In the genomic region with DNA sequence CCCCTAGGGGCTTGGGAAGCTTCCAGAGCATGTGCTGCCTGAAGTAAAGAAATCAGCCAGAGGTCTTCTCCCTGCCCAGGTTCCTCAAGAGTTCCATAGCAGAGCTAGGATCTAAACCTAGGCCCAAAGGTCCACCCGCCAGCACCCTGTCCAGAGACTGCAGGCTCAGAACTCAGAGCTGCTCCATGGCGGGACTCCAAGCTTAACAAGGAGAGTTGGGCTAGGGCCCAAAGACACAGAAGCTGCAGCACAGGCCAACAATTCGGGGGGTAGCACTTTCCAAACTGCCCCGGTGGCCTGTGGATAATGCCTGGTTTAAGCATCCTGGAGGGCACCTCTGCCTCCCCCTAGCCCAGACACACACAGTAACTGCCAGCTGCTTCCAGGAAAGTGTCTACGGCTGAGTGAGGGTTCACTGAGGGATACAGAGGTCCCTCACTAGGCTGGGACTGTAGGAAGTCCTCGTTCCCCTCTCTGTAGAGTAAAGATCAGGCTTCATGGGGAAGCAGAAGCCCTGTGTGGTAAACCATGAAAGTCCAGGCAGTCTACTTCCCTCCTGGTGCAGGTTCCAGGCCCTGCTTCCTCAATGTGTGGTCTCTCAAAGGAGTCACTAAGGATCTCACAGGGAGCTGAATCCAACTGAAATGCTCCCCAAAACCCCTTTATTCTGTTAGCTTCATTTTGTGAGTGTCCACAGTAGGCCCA, we compare ENCODE assay signal across 7 mouse cellular contexts. TPM values are rescaled to one million over a fixed set of nuclear protein-coding genes. Genes with fewer than 3 reads are reported as not detected.
DNase-seq lines count a peak whose midpoint lies in the region; ATAC-seq and TF ChIP-seq lines count a peak whose summit lies in the region.

No protein-coding gene starts in this region.

- no peak for TF ChIP-seq POLR2A in brain, embryonic 14.5 days (IDR thresholded peaks at IDR 0.05; ENCODE audit: borderline replicate concordance, extremely low read depth, insufficient read depth, insufficient read length, poor library complexity, severe bottlenecking)

- no peak for TF ChIP-seq CTCF in kidney, postnatal 0 days (IDR thresholded peaks at IDR 0.05; ENCODE audit: low read depth)
- no peak for TF ChIP-seq CTCF in brain, embryonic 14.5 days (IDR thresholded peaks at IDR 0.05; ENCODE audit: borderline replicate concordance, extremely low read depth, insufficient read depth, insufficient read length)

- no peak for ATAC-seq in kidney, postnatal 0 days (replicated peaks; ENCODE audit: low FRiP score, low read depth)
- ATAC-seq in kidney, embryonic 14.5 days (ENCODE audit: low FRiP score, low TSS enrichment): no peak
- no peak for ATAC-seq in heart, embryonic 16.5 days (replicated peaks; ENCODE audit: extremely low read depth, insufficient read depth, low FRiP score)
- no peak for ATAC-seq in inflammation-experienced regulatory T-cells, adult 6 months

- H3K27me3 ChIP-seq in kidney, postnatal 0 days (ENCODE audit: insufficient read depth, low read length): no peaks in the 10 kb centered on the region
- H3K27me3 ChIP-seq in kidney, embryonic 14.5 days (ENCODE audit: control insufficient read depth, insufficient read depth, low read length): 0 out of 2 replicates have a peak, but pooled peaks cover 7% of the 10 kb centered on the region
- H3K27me3 ChIP-seq in heart, embryonic 16.5 days (ENCODE audit: control insufficient read depth, insufficient read depth, low read length): no peaks in the 10 kb centered on the region

- no peaks in the 10 kb centered on the region for H3K9me3 ChIP-seq in kidney, postnatal 0 days (replicated peaks; ENCODE audit: low read length)
- H3K9me3 ChIP-seq in kidney, embryonic 14.5 days (ENCODE audit: control insufficient read depth, low read length): no peaks in the 10 kb centered on the region
- H3K9me3 ChIP-seq in heart, embryonic 16.5 days (replicated peaks; ENCODE audit: control insufficient read depth, low read length): no peaks in the 10 kb centered on the region

- no peak for DNase-seq in kidney, postnatal 0 days (ENCODE audit: low spot score)
- DNase-seq in brain, embryonic 14.5 days (ENCODE audit: low read depth): peak; percentile 56
- DNase-seq in lung, postnatal 10 days: peak; percentile 67
- DNase-seq in B cell, adult 2 months: no peak

- H3K4me3 ChIP-seq in kidney, postnatal 0 days (replicated peaks; ENCODE audit: low read depth, low read length): no peak overlapping the region
- no peak overlapping the region for H3K4me3 ChIP-seq in kidney, embryonic 14.5 days (ENCODE audit: low read length)
- no peak overlapping the region for H3K4me3 ChIP-seq in heart, embryonic 16.5 days (ENCODE audit: low read length)

- H3K4me2 ChIP-seq in kidney, postnatal 0 days (ENCODE audit: low read length): no peak overlapping the region
- H3K4me2 ChIP-seq in kidney, embryonic 14.5 days (replicated peaks; ENCODE audit: low read depth, low read length): no peak overlapping the region
- 0 out of 2 replicates have a peak overlapping the region, but pooled peaks have one; percentile 2 for H3K4me2 ChIP-seq in heart, embryonic 16.5 days (ENCODE audit: low read depth, low read length)

- 58% methylated on average over 6 of the region's 6 CpGs for WGBS in kidney, postnatal 0 days
- 72% methylated on average over 6 of the region's 6 CpGs for WGBS in kidney, embryonic 14.5 days
- 58% methylated on average over 6 of the region's 6 CpGs for WGBS in heart, embryonic 16.5 days

- peaks cover 40% of the 10 kb centered on the region for H3K4me1 ChIP-seq in kidney, postnatal 0 days (replicated peaks; ENCODE audit: insufficient read depth, low read length)
- H3K4me1 ChIP-seq in kidney, embryonic 14.5 days (ENCODE audit: control insufficient read depth, insufficient read depth, low read length): peaks cover 10% of the 10 kb centered on the region; the same call in 1 of the 2 replicates
- peaks cover 38% of the 10 kb centered on the region for H3K4me1 ChIP-seq in heart, embryonic 16.5 days (ENCODE audit: control insufficient read depth, insufficient read depth, low read length)

- no peaks in the 10 kb centered on the region for H3K36me3 ChIP-seq in kidney, postnatal 0 days (ENCODE audit: insufficient read depth, low read length)
- no peaks in the 10 kb centered on the region for H3K36me3 ChIP-seq in kidney, embryonic 14.5 days (ENCODE audit: control insufficient read depth, insufficient read depth, low read length)
- no peaks in the 10 kb centered on the region for H3K36me3 ChIP-seq in heart, embryonic 16.5 days (ENCODE audit: control insufficient read depth, insufficient read depth)

- H3K27ac ChIP-seq in kidney, postnatal 0 days: peak overlapping the region; percentile 20
- H3K27ac ChIP-seq in kidney, embryonic 14.5 days (ENCODE audit: low read depth, low read length): no peak overlapping the region
- no peak overlapping the region; the same call in 1 of the 2 replicates for H3K27ac ChIP-seq in heart, embryonic 16.5 days (ENCODE audit: low read length)

- 0 out of 2 replicates have a peak overlapping the region, but pooled peaks have one; percentile 8 for H3K9ac ChIP-seq in kidney, postnatal 0 days (ENCODE audit: low read depth, low read length)
- no peak overlapping the region for H3K9ac ChIP-seq in kidney, embryonic 14.5 days (ENCODE audit: low read depth, low read length)
- H3K9ac ChIP-seq in heart, embryonic 16.5 days (ENCODE audit: low read length): no peak overlapping the region

RNA-seq across cellular contexts. Expression of gene Cd82, which starts 5.4 kb away (rescaled TPM):
- 85.1 and 89.4 TPM in 2 replicates for polyA plus RNA-seq in kidney, postnatal 0 days (2015; fragmentation: Nextera tagmentation; extraction: Ambion mirVana)
- 17.4 and 27.4 TPM in 2 replicates for polyA plus RNA-seq in kidney, embryonic 14.5 days (2014; fragmentation: Nextera tagmentation; extraction: Ambion mirVana)
- 19.5 and 24.4 TPM in 2 replicates for polyA plus RNA-seq in brain, embryonic 14.5 days (2012; rRNA removed)
- polyA plus RNA-seq in heart, embryonic 16.5 days (2015; fragmentation: Nextera tagmentation; extraction: Ambion mirVana): 47.6 and 58.8 TPM in 2 replicates
- 100 to 1,000 TPM; 528 to 940 (median 825) TPM for polyA plus RNA-seq in inflammation-experienced regulatory T-cells, adult 6 months (2017; shearing (Covaris generic))

Comparison
In these comparisons a context has a peak if more than half of its experiments do, and no peak if none do; other contexts are left out.
1. DNase-seq: peak in brain, embryonic 14.5 days (single experiment) and lung, postnatal 10 days (single experiment); none in kidney, postnatal 0 days (single experiment) and B cell, adult 2 months (0 of 2).